Mouse (Mus musculus) lung, adult 2 months (tissue): ENCODE measurements at regions not wholly inside any gene's neighbourhood (a gene's known extent, or its start where the extent isn't known, plus 50 kb on each side); places are given as distances from the start of the nearest gene placed in this dataset.

Experiments used
- DNase-seq: peaks from one replicate; pipeline ENCODE4 v3.0.0; 2022
- H3K4me1 ChIP-seq: fragments of 200-500 bp; 2 replicates; pipeline ENCODE4 v1.6.1; 2011; ENCODE audit warnings: low read length; ENCODE audit not compliant: control insufficient read depth, insufficient read depth
- H3K4me3 ChIP-seq: fragments of 200-500 bp; replicated peaks from 2 replicates; pipeline ENCODE3; 2011; ENCODE audit warnings: low read depth, mild to moderate bottlenecking, control low read depth, low read length; ENCODE audit errors: extremely low read depth
- CTCF ChIP-seq: fragments of 200-500 bp; IDR thresholded peaks from 2 replicates; pipeline ENCODE4 v1.5.1; 2011; ENCODE audit warnings: mild to moderate bottlenecking, low read length, control low read depth; ENCODE audit not compliant: insufficient read depth
- POLR2A ChIP-seq: fragments of 200-500 bp; IDR thresholded peaks from 2 replicates; pipeline ENCODE4 v1.6.1; 2011; ENCODE audit warnings: low read depth, mild to moderate bottlenecking, control low read depth, low read length, borderline replicate concordance; ENCODE audit errors: extremely low read depth
- WGBS: fragments of 180-500 bp; shearing (Covaris S2); methylation state at CpG from one replicate; pipeline ENCODE4 v1.1.7; 2018; 5-methylcytosine and 5-hydroxymethylcytosine counted together

DNA sequence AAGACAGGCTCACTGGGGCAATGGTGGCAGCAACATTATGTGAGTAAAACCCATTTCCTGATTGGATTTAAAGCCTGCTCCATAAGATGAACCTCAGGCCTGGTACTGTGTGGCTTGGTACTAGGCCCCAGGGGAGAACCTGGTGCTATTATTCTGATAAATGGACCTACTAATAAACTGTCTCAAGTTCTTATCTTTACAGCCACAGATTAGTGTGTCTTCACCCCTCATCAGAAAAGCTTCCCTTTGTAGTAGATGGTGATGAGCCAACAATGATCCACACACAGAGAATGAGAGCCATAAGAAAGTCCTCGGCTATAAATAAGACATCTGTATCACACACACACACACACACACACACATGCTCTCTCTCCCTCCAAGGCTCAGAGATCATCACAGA, 73.7 kb downstream of the Zfp36l1 start:
- H3K4me1 ChIP-seq = no peaks in the 10 kb centered on the region
- no peak for TF ChIP-seq CTCF
- no peak for TF ChIP-seq POLR2A
- no peak overlapping the region for H3K4me3 ChIP-seq
- no peak for DNase-seq
- WGBS = 82% methylated on average over 1 of the region's 1 CpGs

DNA sequence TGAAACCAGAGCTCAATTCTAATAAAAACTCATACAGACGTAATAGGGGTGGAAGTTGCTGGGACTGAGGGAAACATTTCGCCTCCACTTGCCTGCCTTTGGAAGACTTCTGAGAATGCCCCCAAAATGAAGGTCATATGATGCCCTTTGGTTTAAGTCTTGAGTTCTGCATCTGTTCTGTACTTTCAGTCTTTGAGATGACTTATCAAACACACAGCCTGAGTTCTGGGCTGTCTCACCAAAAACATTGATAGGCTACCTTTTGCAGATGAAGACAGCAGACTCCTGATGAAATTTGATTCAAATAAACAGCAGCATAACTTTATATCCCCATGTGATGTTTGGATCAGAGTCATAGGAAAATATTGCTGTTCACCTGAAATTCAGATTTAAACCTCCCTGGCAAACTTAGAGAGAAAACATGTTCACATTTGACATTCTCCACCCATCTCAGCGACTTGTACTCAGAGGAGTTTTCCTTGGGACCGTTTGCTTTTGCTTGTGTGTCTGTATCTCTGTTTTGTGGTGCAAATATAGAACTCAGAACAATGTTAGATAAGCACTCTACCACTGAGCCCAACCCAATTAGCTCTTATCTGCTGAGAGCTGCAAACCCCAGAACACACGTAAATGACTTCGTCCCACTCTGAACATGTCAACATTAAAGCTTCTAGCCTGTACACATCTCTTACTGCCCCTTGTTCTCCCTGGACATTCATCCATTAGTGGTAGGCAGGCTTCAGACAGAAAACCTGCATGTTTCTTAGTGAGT, 77.1 kb downstream of the Zfp36l1 start:
- no peak for TF ChIP-seq CTCF
- Histone ChIP-seq H3K4me3 (no peak overlapping the region), H3K4me1 (no peaks in the 10 kb centered on the region; the same call in 1 of the 2 replicates)
- DNase-seq = no peak
- 68% methylated on average over 6 of the region's 6 CpGs for WGBS

DNA sequence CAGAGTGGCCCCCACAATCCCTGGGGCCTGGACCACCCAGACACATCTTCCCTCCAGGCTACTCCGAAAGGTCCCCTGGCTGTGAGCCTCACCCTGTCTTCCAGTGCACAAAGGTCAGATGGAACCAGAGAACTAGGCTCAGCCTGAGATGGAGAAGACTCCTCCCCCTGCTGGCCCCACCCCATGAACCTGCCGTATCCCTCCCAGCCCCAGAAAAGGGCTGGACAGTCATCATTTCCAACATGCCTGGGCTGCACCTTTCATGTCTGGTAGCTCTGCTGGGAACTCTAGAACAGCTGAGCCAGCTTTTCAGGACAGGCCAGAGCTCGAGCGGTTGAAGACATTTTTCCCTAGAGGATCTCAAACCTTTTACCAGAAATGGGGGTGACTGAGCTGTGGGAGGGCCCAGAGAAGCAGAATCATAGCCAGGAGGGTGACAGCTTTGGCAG, 77.8 kb downstream of the Zfp36l1 start:
- no peak for DNase-seq
- WGBS = 55% methylated on average over 4 of the region's 4 CpGs
- no peaks in the 10 kb centered on the region; the same call in 1 of the 2 replicates for H3K4me1 ChIP-seq

DNA sequence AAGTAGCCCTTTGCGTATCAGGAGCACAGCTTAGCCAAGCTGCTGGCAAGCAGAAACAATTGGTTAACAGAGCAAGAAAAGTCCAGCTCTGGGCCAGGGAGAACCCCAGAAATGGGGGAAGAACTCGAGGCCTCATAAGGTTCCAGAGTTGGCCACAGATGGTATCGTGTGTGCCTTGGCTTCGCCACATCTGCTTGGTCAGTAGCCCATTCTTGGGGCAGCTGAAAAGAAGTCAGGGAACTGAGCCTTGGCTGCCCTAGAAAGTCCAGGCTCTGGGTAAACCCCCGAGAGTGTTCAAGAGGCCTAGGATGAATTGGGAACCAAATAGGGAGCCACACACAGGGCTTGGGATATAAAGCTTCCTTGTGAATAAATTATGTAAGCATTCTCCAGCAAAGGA, 78.7 kb downstream of the Zfp36l1 start:
- WGBS = 86% methylated on average over 5 of the region's 5 CpGs
- no peak for DNase-seq
- no peak overlapping the region for H3K4me3 ChIP-seq
- TF ChIP-seq POLR2A (no peak), CTCF (no peak)
- H3K4me1 ChIP-seq = no peaks in the 10 kb centered on the region; the same call in 1 of the 2 replicates

More for the DNA sequence above, 77.8 kb downstream of the Zfp36l1 start:
- TF ChIP-seq CTCF (no peak), POLR2A (no peak)
- H3K4me3 ChIP-seq = no peak overlapping the region

DNA sequence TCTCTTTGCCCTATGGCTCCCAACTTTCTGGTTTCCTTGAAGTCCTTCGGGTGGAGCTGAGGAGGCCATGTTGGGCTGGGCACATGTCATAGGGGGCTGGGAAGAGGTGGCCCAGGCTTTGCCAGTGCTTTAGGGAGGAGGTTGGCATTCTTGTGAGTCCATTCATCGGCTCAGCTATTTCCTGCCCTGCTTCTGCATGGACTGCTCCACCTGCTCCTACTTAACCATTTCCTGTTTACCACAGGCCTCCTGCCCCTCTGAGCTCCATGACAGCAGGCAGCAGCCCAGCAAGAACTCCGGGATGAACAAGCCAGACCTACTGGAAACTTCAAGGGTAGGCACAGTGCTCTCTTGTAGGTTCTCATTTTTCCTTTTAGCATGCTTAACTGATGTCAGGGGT, 80.3 kb downstream of the Zfp36l1 start:
- Histone ChIP-seq H3K4me3 (no peak overlapping the region), H3K4me1 (no peaks in the 10 kb centered on the region; the same call in 1 of the 2 replicates)
- no peak for DNase-seq
- TF ChIP-seq CTCF (no peak), POLR2A (no peak)
- WGBS = 44% methylated on average over 3 of the region's 3 CpGs

DNA sequence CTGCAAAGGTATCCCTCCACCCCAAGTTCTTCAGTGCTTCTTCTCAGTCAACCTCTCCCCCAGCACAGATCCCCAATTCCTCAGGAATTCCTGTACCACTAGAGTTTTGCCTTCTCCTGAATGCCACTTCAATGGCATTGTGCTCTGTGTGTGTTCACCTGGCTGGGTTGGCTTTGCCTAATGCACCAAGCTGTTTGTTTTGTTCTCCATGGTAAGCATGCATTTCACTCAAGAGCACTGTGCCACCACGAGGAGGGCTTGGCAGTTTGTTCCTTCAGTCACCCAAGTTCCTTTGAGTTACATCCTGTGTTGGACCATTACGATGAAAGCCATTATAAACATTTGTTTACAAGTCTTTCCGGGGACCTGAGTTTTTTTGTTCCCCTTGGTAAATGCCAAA, 84.5 kb downstream of the Zfp36l1 start:
- Histone ChIP-seq H3K4me3 (no peak overlapping the region), H3K4me1 (no peaks in the 10 kb centered on the region; the same call in 1 of the 2 replicates)
- TF ChIP-seq POLR2A (no peak), CTCF (no peak)
- 25% methylated on average over 3 of the region's 3 CpGs for WGBS
- no peak for DNase-seq

DNA sequence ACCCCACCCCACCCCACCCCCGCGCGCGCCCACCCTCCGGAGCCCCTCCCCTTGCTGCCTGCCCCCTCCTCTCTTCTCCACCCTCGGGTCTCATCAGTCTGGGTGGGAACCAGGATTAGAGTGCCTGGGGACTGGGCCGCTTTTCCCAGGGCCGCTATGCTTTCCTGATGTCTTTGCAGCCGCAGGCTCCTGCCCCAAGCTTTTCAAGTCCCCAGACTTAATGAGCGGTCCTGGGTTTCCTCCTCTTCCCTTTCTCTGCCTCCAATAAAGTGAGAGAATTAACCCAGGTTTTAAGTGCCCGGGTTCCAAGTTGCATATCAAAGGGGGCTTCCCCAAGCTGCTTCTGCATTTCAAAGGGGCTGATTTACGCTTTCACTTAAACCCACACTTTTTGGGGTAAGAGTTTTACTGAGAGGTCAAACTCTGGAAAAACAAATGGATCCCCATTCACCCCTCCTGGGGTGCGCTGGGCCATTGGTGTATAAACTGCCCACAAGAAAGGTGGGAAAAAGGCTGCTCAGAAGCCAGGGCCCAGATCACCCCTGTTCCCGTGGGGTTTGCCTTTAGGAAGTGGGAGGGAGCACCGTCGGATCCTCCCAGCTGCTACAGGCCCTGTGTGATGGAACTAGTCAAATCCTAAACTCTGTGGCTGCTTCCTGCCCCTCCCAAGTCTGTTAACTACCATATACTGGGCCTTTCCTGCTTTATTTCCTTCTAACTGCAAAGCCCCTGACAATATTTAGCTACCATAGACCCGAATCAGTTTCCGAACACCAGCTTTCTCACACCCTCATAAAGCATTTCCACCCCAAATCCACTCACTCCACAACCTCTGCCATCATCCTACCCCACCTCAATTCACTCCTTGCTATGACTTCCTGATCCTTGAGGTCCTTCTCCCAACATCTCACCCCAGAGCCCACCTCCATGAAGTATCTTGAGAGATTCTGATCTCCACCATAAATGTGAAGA, 89.4 kb downstream of the Zfp36l1 start:
- no peak overlapping the region for H3K4me3 ChIP-seq
- 39% methylated on average over 18 of the region's 18 CpGs for WGBS
- TF ChIP-seq POLR2A = no peak
- TF ChIP-seq CTCF = no peak
- no peaks in the 10 kb centered on the region; the same call in 1 of the 2 replicates for H3K4me1 ChIP-seq
- DNase-seq = no peak

DNA sequence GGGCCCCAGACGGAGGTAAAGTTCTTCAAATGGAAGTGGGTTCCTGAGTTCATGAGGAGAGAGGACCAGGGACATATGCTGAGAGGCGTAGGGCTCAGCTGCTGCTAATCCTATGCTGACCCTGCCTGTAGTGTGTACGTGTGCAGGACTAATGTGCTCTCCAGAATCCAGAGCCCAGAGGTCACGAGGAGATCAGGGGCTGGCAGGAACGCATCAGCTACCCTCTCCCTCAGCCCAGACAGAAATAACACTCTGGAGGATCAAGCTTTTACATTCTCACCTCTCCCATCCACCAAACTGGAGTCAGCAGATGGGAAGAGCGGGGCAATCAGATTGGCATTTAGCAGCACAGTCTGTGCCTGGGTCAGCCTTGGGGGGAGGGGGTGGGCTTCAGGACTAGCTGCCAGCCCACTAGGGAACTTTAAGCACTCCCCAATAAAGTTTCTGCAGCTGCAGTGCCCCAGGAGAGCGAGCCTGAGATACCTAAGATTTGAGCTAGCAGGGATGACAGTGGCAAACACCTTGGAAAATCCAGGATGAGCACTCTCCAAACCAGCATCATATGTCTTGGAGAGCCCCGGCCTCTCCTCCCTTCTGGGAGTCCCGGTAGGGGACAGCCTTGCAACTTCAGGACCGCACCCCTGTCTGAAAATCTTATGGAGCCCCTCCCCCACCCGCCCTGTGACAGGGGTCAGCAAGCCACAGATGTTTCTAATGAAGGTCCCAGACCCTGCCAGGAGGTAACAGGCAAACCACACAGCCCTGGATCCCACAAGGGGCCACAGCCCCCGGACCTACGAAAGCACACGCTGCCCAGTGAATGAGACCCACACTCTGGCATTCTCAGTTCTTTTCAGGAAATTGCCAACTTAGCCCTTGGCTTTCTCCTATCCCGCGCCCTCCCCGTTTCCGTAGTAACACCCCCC, 90.4 kb downstream of the Zfp36l1 start:
- H3K4me3 ChIP-seq = no peak overlapping the region
- no peak for TF ChIP-seq POLR2A
- TF ChIP-seq CTCF = no peak
- no peak for DNase-seq
- WGBS = 52% methylated on average over 18 of the region's 18 CpGs
- H3K4me1 ChIP-seq = peaks cover under 1% of the 10 kb centered on the region; the same call in 1 of the 2 replicates

DNA sequence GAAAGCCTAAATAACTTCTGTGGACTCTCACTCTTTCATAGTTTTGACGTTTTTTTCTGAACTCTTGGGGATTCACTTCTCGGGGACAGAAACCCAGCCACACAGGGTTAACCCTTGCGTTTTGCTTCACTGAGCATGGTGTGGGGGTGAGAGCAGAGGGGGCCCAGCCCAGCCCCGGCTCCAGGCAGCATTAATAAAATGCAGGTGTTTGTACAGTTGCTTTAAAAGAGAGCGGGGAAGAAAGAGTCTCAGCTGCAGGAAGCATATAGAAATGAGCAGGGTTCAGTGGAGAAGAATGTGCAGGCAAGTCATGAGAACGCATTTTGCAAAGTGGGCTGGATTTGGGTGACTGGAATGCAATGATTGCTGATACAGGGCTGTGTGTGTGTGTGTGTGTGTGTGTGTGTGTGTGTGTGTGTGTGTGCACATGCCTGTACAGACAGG, 91.8 kb downstream of the Zfp36l1 start:
- TF ChIP-seq POLR2A (no peak), CTCF (no peak)
- 61% methylated on average over 6 of the region's 6 CpGs for WGBS
- H3K4me1 ChIP-seq = peaks cover 2% of the 10 kb centered on the region; the same call in 1 of the 2 replicates

More for the DNA sequence above, 91.8 kb downstream of the Zfp36l1 start:
- DNase-seq = no peak
- H3K4me3 ChIP-seq = no peak overlapping the region
